Mouse (Mus musculus): Measurements from ENCODE around the gene Slc23a2.

The Slc23a2 gene

DNA sequence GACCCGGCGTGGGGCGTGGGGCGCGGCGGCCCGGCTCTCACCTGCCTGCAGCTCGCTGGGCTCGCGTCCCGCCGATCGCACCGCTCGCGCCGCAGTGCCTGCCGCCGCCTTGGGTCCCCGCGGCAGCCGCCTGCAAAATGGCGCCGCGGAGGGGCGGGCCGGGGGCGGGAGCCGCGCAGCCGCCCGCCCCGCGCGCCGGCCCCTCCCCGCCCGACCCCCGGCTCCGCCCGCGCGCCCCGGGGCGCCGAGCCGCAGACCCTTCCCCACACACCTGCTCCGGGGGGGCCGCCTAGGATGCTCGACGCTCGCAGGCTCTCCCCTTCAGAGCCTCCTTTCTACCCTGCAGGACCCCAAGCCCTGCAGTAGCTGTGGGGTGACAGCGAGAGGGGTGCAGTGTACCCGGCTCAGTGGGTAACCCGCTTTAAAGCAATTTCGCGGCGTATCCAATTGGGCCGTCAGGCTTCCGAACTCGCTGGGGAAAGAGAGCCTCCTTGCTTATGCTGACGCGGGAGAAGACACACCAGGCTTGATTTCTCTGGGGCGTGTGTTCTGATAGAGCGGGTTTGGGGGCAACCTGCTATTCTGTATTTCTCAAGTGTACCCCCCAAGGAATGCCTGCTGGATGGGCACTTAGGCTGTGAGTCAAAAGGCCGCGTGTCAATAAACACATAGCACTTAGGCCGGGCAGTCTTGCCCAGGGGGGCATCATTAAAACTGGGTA is at the start of gene Slc23a2:
Slc23a2 (minus strand) TSS at position 138 of the 721 bp plus-strand sequence.
- no peak for DNase-seq (ENCODE audit: low spot score)

DNA sequence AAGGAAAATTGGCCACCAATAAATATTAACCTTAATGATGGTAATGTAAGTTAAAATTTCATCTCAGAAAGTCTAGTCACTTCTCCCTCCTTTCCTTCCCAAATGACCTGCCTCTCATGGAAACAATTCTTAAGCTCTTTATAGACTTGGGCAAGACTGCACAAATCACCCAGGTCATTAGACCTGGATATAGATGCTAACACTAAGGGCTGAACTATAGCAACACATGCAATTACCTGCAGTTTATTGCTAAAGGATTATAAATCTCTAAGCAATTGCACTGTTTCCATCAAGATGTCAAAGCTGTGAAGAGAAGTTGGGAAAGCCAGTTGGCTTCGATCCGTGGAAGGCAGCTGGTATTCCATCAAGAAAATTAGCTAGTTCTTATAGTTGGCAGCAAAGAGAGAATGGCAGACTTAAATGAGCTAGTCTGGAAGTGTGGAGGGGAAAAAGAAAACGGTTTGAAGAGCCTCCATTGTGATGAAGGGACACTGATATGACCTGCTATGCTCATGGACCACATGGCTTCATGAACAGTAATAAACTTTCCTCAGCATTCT is 45.8 kb upstream of the Slc23a2 start:
- no peak for DNase-seq (ENCODE audit: low spot score)

DNA sequence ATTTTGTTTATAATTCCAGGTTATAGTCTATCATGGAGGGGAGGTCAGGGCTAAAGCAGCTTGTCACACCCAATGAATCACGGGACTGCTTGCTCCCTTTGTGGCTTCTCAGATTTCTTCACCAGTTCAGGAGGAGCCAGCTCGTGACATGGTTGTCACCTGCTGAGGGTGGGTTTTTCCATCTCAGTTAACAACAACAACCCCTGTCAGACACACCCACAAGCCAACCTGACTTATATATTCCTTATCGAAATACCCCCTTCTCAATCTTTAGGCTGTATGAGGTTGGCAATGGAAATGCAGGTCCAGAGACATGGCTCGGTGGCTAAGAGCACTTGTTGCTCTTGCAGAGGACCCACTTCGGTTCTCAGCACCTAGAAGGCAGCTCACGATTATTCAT is 39.0 kb upstream of the Slc23a2 start:
- DNase-seq (ENCODE audit: low spot score), result no peak

DNA sequence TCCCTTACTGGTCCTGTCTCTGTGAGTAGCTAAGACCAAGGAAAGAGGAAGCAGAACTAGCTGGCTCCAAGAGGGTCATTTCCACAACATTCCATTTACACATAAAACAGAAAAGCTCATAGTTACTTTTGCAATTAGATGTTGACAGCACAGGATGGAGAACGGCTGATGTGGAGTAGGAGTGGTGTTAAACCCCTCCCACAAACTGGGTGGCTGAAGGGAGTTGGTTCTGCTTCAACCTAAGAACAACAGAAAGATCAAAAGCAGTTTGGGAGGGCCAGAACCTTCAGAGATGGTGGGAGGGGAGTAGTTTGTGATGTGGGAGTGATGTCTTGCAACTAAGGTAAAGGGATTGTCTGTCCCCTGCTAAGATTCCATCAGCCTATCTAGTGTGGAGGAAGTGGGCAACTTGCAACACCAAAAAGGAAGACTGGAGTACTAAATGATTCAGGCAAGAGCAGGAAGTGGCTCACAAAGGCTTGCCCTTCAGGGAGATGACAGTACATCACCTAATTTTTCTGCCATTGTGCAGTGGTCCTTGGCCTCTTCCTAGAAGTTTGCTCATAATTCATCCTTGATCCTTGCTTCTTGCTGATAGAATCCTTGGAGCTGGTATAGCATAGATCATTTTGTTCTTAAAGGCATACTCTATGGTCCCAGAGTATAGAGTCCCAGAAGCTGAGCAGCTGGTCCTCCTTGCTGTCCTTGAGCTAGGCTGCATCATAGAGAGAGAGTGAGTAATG is 35.7 kb upstream of the Slc23a2 start:
- DNase-seq (ENCODE audit: low spot score), result no peak

DNA sequence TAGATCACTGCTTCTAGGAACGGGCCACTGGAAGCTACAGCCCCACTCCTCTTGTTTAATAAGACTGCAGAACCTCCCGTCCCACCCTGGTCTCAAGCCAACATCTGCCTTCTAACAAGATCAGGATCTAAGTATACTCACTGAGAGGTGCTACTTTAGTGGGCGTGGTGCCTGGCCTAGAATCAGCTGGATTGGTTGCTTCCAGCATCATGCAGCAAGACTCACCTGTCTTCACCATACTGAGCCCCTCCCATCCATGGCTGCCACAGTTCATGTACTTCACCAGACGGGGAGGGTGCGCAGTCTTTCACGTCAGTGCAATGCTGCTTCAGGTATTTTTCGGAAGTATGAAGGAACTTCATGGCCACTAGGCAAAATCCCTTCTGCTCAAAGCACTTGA is 34.5 kb upstream of the Slc23a2 start:
- no peak for DNase-seq (ENCODE audit: low spot score)

DNA sequence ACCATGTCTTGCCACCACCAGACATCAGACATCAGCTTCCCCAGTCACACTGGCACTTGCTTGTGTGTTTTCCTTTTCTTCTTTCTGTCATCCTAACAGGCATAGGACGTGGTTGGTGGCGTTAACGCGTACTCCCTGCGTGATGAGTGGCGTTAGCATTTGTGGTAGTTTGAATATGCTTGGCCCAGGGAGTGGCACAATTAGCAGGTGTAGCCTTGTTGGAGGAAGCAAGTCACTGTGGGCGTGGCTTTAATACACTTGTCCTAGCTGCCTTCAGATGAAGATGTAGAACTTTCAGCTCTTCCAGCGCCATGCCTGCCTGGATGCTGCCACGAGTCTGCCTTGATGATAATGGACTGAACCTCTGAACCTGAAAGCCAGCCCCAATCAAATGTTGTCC is 32.5 kb upstream of the Slc23a2 start:
- DNase-seq (ENCODE audit: low spot score), result no peak

DNA sequence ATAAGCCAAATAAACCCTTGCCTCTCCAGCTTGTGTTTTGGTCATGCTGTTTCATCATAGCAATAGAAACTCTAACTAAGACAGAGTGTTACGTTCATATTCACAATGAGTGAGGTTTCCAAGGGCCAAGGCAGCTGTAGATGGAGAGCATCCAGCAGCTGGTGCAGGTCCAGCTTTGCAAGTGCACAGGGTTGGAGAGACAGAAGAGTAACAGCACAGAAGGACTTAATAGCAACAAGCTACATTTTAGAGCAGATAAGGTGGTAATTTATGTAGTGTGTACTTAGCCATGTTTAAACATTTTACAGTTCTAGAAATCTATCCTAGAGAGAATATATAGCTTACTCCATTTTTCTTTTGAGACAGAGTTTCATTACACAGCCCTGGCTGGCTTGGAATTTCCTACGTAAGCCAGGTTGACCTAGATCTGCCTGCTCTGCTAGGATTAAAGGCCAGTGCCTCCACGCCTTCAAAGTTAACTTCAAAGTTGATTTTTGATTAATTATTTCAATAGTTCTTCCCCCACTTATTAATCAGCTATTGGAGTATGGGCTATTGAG is 31.5 kb upstream of the Slc23a2 start:
- DNase-seq (ENCODE audit: low spot score), result peak; percentile 6

DNA sequence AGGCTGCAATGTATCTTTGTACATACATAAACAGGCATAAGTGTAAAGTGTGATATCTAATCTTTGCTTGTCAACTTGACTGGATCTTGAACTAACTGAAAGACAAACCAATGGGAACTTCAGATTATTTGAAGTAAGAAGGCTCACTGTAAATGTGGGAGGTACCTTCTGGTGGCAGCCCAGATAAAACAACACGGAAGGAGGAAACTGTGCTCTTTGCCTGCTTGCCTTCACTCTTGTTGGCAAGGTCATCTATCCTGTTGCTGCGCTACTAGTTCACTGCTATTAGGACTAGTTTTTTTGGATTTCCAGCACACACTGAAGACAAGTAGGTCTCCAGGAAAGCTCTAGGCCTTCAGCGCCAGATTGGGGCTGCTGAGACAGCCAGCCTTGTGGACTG is 29.1 kb upstream of the Slc23a2 start:
- DNase-seq (ENCODE audit: low spot score), result no peak

DNA sequence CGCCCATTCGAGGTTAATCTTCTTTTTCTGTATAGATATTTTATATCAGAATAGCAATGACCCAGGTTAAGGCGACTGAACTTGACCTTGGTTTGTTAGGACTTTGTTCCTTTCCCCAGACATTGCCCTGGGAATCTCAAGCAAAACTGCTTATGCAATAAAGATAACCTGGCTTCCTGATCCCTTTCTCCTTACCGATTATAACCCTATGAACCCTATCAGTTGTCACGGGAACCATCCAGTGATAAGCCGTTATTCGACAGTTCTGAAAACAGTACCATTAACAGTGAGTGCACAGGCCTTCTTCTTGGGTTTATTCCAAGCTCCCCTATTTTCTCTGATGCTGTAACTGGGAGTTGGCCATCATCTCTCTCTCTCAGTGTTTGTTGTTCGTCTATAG is 27.0 kb upstream of the Slc23a2 start:
- no peak for DNase-seq (ENCODE audit: low spot score)

DNA sequence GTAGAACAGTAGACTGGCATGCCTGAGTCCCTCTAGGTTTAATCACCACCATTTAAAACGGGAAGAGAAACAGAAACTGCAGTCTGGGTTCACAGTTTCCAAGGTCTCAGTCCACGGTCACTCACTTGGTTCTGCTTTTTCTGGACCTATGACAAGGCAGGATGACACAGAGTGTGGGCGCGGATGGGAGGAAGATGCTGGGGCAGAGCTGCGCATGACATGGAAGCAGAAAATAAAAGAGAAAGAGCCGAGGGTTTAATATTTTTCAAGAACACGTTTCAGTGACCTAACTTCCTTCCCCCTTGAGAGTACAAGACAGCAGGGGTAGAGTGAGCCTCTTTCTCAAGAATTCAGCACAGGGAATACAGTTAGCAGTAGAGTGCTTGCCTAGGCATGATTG is 24.2 kb upstream of the Slc23a2 start:
- no peak for DNase-seq (ENCODE audit: low spot score)

DNA sequence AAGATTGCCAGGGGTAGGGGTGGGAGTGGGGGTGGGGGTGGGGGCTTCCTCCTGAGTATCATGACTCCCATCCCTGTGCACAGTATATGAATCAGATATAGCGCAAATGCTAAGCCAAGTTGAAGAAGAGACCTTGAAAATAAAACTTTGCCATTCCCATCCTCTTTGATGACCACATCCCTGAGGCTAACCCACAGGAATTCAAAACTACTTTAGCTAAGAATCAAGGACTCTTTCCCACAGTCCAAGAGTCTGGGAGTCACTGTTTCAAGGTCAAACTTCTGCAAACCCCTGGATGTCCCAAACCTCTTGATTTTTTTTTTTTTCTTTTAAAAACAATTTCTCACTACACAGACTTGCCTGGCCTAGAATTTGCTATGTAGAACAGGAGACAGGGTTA is 18.7 kb upstream of the Slc23a2 start:
- DNase-seq (ENCODE audit: low spot score), result no peak

DNA sequence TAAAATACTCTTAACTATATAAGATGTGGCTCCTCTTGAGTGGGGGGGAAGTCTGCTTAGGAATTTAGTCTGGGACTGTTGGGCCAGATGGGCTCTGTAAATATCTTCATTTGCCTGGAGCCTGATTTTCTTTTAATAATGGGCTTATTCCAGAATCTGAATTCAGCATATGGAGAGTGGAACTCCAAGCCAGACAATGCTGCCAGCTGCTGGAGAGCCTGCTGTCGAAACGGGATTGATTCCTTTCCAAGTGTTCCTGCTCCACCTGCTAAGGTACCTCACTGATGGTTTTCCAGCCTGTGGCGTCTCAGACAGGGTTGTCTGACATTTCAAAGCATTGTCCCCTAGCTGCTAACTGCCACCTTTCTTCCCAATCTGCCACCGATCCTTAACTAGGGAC is 12.6 kb upstream of the Slc23a2 start:
- no peak for DNase-seq (ENCODE audit: low spot score)

DNA sequence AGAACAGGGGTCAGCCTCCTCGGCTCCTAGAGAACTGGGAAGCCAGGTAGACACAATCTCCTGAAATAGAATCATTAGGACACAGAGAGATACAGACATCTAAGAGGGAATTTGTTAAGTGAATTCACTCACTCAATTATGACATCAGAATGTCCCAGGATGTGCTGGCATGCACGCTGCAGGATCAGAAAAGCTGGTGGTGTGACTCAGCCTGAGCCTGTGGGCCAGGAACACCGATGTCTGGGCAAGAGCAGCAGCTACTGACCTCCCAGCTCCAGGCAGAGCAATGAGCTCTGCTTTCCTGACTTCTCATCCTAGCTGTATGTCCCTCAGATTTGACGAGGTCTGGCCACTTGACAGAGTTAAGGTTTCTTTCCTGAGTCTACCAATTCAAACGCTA is 7.8 kb upstream of the Slc23a2 start:
- no peak for DNase-seq (ENCODE audit: low spot score)

DNA sequence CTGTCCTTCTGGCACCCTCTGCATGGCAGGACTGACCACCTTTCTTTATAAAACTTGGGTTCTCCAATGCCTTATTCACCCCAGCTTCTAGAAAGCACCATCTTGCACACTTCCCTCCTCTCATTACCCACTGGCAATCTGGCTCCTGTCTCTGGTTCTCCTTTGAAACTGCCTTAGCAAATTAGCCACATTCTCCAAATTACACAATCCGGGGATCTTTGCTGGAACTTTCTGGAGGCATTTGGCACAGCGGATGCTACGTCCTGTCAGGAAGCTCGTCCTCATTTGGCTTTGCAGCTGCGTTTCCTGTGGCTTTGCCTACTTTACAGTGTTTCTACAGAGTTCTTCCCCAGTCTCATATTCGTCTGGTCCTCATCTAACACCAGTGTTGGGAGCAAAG is 6.7 kb upstream of the Slc23a2 start:
- no peak for DNase-seq (ENCODE audit: low spot score)

DNA sequence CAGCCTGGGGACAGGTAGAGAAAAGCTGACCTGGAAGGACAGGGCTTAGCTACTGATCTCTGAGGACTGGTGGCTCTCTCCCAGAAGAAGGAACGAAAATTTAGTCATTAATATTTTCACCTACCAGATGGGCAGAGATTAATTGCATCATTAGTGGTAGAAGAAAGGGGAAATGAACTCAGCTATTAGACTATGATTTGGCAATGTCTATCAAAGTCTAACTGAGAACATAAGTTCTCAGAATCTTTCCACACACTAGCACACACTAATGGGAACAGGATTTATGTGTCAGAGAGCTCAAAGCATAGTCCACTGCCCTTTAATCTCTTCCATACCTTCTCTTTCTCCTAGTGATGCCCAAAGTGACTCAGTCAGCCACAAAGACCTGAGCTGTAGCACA is 6.0 kb upstream of the Slc23a2 start:
- no peak for DNase-seq (ENCODE audit: low spot score)

DNA sequence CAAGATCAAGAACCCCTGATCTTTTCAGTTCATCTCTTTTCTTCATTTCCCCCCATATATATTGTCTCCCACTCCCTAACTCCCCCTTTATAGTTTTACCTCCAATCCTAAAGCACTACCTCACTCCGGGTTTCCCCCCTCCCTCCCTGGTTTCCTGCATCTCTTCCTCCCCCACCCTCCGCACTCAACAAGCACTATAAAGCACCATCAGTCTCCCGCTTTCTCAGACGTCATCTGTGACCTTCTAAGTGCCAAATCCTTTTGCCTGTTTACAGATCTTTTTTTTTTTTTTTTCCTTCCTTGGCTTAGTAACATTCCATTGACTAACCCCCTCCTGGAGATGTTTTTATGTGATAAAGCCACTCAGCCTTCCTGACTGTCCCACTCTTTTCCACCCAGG is 1.6 kb upstream of the Slc23a2 start:
- no peak for DNase-seq (ENCODE audit: low spot score)

DNA sequence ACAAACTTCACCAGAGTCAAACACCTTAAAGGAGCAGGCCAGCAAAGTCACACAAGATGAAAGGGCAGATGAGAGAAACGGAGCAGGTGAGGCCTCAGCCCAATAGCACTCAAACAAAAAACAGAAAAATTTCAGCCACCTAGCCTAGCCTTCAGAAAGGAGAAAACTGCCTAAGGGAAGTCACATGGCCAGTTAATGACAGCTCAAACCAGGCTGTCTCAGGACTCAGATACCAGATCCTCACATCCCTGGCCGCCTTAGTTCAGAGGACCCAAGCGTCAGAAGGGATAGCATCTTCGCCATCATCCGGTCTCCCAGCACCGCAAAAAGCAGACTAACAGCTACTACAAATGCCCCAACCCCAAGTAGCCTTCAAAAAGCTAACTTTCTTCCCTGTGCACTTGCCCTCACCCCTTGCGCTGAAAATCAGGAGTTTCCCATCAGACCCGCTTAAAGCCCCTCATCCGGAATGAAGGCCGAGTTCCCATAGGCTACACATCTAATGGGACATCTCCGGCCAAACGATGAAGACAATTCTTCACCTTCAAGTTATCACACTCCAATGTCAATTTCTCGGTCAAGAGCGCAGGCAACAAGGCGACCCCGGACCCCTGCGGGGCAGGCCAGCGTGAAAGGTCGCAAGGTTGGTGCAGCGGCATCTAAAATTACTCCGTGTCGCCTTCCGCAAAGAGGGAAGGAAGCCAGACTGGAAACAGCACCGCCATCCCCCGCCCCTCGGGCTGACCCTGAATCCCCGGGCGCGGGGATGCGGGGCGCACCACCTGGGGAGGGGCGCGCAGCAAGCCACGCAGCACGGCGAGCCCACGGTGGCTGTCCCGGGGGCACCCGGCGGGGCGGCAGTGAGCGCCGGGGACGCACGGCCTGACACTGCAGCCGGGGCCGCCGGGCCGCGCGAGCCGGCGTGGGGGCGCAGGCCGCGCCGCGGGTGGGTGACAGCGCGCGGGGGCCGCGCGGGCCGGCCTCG is 673 bp downstream of the Slc23a2 start:
- DNase-seq (ENCODE audit: low spot score), result no peak

DNA sequence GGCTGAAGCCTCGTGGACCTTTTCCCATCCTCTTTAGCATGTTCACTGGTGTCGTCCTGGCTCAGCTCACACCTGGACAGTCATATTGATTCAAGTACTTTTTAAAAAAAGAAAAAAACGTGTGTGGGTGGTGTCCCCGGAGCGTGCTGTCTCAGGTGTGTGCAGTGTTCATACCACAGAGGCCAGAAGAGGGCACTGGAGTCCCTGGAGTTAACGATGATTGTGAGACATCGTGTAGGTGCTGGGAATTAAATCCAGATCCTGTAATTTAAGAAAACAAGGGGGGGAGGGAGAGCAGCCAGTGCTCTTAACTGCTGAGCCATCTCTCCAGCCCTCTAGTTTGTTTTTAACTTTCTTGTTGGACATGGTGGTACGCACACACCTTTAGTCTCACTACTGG is 2.3 kb downstream of the Slc23a2 start:
- no peak for DNase-seq (ENCODE audit: low spot score)

DNA sequence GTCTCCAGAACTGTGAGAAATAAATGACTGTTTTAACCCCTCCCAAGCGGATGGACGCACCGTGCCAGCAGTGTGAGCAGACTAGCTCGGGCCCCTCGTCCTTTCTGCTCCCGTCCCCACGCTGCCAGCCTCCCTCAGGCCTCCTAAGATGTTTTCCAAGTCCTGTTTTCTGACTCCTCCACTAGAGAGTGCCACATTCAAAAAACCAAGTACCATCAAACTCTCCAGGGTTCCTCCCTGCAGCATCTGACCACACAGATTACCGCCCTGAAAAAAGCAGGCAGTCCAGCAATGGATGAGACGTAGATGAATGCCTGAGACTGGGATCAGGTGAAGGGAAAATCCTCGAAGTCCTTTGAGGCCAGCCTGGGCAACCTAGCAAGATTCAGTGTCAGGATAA is 4.4 kb downstream of the Slc23a2 start:
- DNase-seq (ENCODE audit: low spot score), result no peak

DNA sequence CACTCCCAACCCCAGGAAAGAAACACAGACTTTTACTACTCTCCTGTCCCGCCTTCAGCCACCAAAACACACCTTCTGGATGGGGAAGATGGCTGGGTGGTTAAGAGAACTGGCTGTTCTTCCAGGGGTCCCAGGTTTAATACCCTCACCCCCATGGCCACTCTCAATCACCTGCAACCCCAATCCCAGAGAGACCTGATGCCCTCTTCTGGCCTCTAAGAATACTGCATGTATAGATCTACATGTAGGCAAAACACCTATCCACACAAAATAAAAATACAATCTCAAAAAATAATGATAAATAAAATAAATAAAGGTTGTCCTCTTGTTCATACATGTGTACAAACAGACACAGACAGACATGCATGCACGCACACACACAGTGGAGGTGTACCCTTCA is 5.8 kb downstream of the Slc23a2 start:
- no peak for DNase-seq (ENCODE audit: low spot score)

DNA sequence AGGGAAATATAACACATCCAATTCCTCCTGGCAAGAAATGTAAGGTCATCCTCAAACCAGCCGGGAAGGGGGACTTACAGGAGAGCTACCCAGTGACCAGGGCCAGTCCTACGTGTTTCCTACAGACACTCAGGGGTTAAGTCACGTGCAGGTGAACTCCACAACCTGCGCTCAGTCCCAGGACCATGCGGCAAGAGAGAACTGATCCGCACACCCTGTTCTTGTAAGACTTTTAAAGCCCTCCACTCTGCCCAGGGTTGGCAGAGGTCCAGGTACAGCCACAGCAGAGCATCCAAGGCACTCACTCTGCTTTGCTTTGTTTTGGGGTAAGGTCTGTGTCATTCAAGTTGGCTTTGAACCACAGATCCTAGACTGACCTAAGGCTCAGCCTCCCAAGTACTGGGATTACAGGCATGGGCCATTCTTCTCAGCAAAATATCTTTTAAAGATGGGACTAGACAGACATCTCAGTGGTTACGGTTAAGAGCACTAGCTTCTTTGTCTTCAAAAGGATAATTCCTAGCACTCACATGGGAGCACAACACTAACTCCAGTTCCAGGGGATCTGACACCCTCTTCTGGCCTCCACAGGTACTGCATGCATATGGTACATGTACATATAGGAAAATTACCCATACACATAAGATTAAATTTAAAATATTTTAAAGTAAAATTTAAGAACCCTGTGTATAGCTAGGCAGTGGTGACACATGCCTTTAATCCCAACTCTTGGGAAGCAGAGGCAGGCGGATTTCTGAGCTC is 8.9 kb downstream of the Slc23a2 start:
- DNase-seq (ENCODE audit: low spot score), result no peak

Data from ovary, postnatal 10 days (tissue).